Mouse (Mus musculus): ENCODE measurements at regions not wholly inside any gene's neighbourhood (a gene's known extent, or its start where the extent isn't known, plus 50 kb on each side); places are given as distances from the start of the nearest gene placed in this dataset.

GRCm38 (mm10) chr11:56341731-56342130 is 300.9 kb upstream of the Nmur2 start:
- no peaks in the 10 kb centered on the region for H3K4me1 ChIP-seq
- H3K36me3 ChIP-seq, result no peaks in the 10 kb centered on the region
- no peaks in the 10 kb centered on the region for H3K9me3 ChIP-seq (replicated peaks)
- whole genome bisulfite sequencing, result 81% methylated on average over 1 of the region's 1 CpGs
- no peak overlapping the region for H3K4me2 ChIP-seq (replicated peaks)
- ATAC-seq (ENCODE audit: low FRiP score), result no peak
- no peak overlapping the region for H3K9ac ChIP-seq
- H3K4me3 ChIP-seq, result no peak overlapping the region
- no peak overlapping the region for H3K27ac ChIP-seq
- no peaks in the 10 kb centered on the region for H3K27me3 ChIP-seq

GRCm38 (mm10) chr11:56341040-56341439 is 300.2 kb upstream of the Nmur2 start:
- WGBS, result 76% methylated on average over 2 of the region's 2 CpGs
- Histone ChIP-seq H3K4me3 (no peak overlapping the region), H3K27me3 (no peaks in the 10 kb centered on the region), H3K36me3 (no peaks in the 10 kb centered on the region), H3K9ac (no peak overlapping the region), H3K27ac (no peak overlapping the region), H3K4me2 (replicated peaks) (no peak overlapping the region), H3K4me1 (no peaks in the 10 kb centered on the region), H3K9me3 (replicated peaks) (no peaks in the 10 kb centered on the region)
- ATAC-seq (ENCODE audit: low FRiP score), result no peak

- Histone ChIP-seq H3K27me3 (no peaks in the 10 kb centered on the region), H3K36me3 (no peaks in the 10 kb centered on the region), H3K9me3 (replicated peaks) (no peaks in the 10 kb centered on the region), H3K4me1 (no peaks in the 10 kb centered on the region), H3K4me2 (replicated peaks) (no peak overlapping the region), H3K9ac (no peak overlapping the region), H3K27ac (no peak overlapping the region), H3K4me3 (no peak overlapping the region)
- no peak for ATAC-seq (ENCODE audit: low FRiP score)
- 73% methylated on average over 2 of the region's 2 CpGs for WGBS
Observed at GRCm38 (mm10) chr11:56338511-56338910, 297.7 kb upstream of the Nmur2 start.

- Histone ChIP-seq H3K9ac (no peak overlapping the region), H3K4me3 (no peak overlapping the region), H3K36me3 (no peaks in the 10 kb centered on the region), H3K27me3 (no peaks in the 10 kb centered on the region), H3K4me1 (no peaks in the 10 kb centered on the region), H3K27ac (no peak overlapping the region), H3K4me2 (replicated peaks) (no peak overlapping the region), H3K9me3 (replicated peaks) (no peaks in the 10 kb centered on the region)
- no peak for ATAC-seq (ENCODE audit: low FRiP score)
Observed at GRCm38 (mm10) chr11:56335937-56336336, 295.1 kb upstream of the Nmur2 start.

- Histone ChIP-seq H3K36me3 (no peaks in the 10 kb centered on the region), H3K27me3 (no peaks in the 10 kb centered on the region), H3K4me2 (replicated peaks) (no peak overlapping the region), H3K9ac (no peak overlapping the region), H3K4me1 (no peaks in the 10 kb centered on the region), H3K4me3 (no peak overlapping the region), H3K27ac (no peak overlapping the region), H3K9me3 (replicated peaks) (no peaks in the 10 kb centered on the region)
- WGBS, result 89% methylated on average over 3 of the region's 3 CpGs
- ATAC-seq (ENCODE audit: low FRiP score), result no peak
Observed at GRCm38 (mm10) chr11:56320293-56320692, 279.5 kb upstream of the Nmur2 start.

GRCm38 (mm10) chr11:56315221-56315987 is 274.6 kb upstream of the Nmur2 start:
- Histone ChIP-seq H3K9me3 (replicated peaks) (no peaks in the 10 kb centered on the region), H3K27ac (no peak overlapping the region), H3K4me3 (no peak overlapping the region), H3K36me3 (no peaks in the 10 kb centered on the region), H3K4me2 (replicated peaks) (no peak overlapping the region), H3K27me3 (no peaks in the 10 kb centered on the region), H3K9ac (no peak overlapping the region), H3K4me1 (no peaks in the 10 kb centered on the region)
- WGBS, result 83% methylated on average over 5 of the region's 5 CpGs
- ATAC-seq (ENCODE audit: low FRiP score), result no peak

- Histone ChIP-seq H3K9me3 (replicated peaks) (no peaks in the 10 kb centered on the region), H3K36me3 (no peaks in the 10 kb centered on the region), H3K4me1 (no peaks in the 10 kb centered on the region), H3K4me3 (no peak overlapping the region), H3K9ac (no peak overlapping the region), H3K27me3 (no peaks in the 10 kb centered on the region), H3K4me2 (replicated peaks) (no peak overlapping the region), H3K27ac (no peak overlapping the region)
- no peak for ATAC-seq (ENCODE audit: low FRiP score)
- WGBS, result 88% methylated on average over 1 of the region's 1 CpGs
Observed at GRCm38 (mm10) chr11:56309549-56309948, 268.7 kb upstream of the Nmur2 start.

- Histone ChIP-seq H3K27me3 (no peaks in the 10 kb centered on the region), H3K9ac (no peak overlapping the region), H3K36me3 (no peaks in the 10 kb centered on the region), H3K4me1 (no peaks in the 10 kb centered on the region), H3K4me3 (no peak overlapping the region), H3K27ac (no peak overlapping the region), H3K4me2 (replicated peaks) (no peak overlapping the region), H3K9me3 (replicated peaks) (no peaks in the 10 kb centered on the region)
- ATAC-seq (ENCODE audit: low FRiP score), result no peak
- WGBS, result 86% methylated on average over 5 of the region's 5 CpGs
Observed at GRCm38 (mm10) chr11:56308383-56309105, 267.7 kb upstream of the Nmur2 start.

- no peak overlapping the region for H3K4me3 ChIP-seq
- ATAC-seq (ENCODE audit: low FRiP score), result no peak
- H3K36me3 ChIP-seq, result no peaks in the 10 kb centered on the region
- H3K27ac ChIP-seq, result no peak overlapping the region
- no peak overlapping the region for H3K9ac ChIP-seq
- 28% methylated on average over 3 of the region's 3 CpGs for WGBS
- H3K4me1 ChIP-seq, result no peaks in the 10 kb centered on the region
- H3K27me3 ChIP-seq, result no peaks in the 10 kb centered on the region
- no peak overlapping the region for H3K4me2 ChIP-seq (replicated peaks)
- H3K9me3 ChIP-seq (replicated peaks), result no peaks in the 10 kb centered on the region
Observed at GRCm38 (mm10) chr11:56307051-56307450, 266.2 kb upstream of the Nmur2 start.

- ATAC-seq (ENCODE audit: low FRiP score), result no peak
- Histone ChIP-seq H3K27me3 (no peaks in the 10 kb centered on the region), H3K27ac (no peak overlapping the region)
Observed at GRCm38 (mm10) chr11:56290651-56291578, 250.1 kb upstream of the Nmur2 start.

GRCm38 (mm10) chr11:56285575-56286260 is 244.9 kb upstream of the Nmur2 start:
- Histone ChIP-seq H3K4me3 (no peak overlapping the region), H3K36me3 (no peaks in the 10 kb centered on the region), H3K9me3 (replicated peaks) (no peaks in the 10 kb centered on the region), H3K4me2 (replicated peaks) (no peak overlapping the region), H3K4me1 (no peaks in the 10 kb centered on the region), H3K27me3 (no peaks in the 10 kb centered on the region), H3K27ac (no peak overlapping the region), H3K9ac (no peak overlapping the region)
- ATAC-seq (ENCODE audit: low FRiP score), result no peak
- 80% methylated on average over 2 of the region's 2 CpGs for WGBS

More at GRCm38 (mm10) chr11:56290651-56291578, 250.1 kb upstream of the Nmur2 start:
- no peak overlapping the region for H3K9ac ChIP-seq
- H3K9me3 ChIP-seq (replicated peaks), result no peaks in the 10 kb centered on the region
- H3K4me2 ChIP-seq (replicated peaks), result no peak overlapping the region
- H3K4me1 ChIP-seq, result no peaks in the 10 kb centered on the region
- H3K4me3 ChIP-seq, result no peak overlapping the region
- 82% methylated on average over 13 of the region's 13 CpGs for WGBS
- no peaks in the 10 kb centered on the region for H3K36me3 ChIP-seq

- no peak overlapping the region for H3K4me2 ChIP-seq (replicated peaks)
- ATAC-seq (ENCODE audit: low FRiP score), result no peak
- no peaks in the 10 kb centered on the region for H3K4me1 ChIP-seq
- H3K9me3 ChIP-seq (replicated peaks), result no peaks in the 10 kb centered on the region
- no peak overlapping the region for H3K9ac ChIP-seq
- no peaks in the 10 kb centered on the region for H3K27me3 ChIP-seq
- no peak overlapping the region for H3K4me3 ChIP-seq
- no peaks in the 10 kb centered on the region for H3K36me3 ChIP-seq
- H3K27ac ChIP-seq, result no peak overlapping the region
- 79% methylated on average over 4 of the region's 4 CpGs for WGBS
Observed at GRCm38 (mm10) chr11:56281201-56281600, 240.4 kb upstream of the Nmur2 start.

All from hindbrain, embryonic 12.5 days (tissue).